Mouse (Mus musculus) olfactory bulb, adult 2 months (tissue): Measurements from ENCODE around the gene 1110008L16Rik. TPM values are rescaled to one million over a fixed set of nuclear protein-coding genes. Genes with fewer than 3 reads are reported as not detected.

Experiments
- H3K27ac ChIP-seq: fragments of 200-500 bp; 2 replicates; pipeline ENCODE4 v1.5.1; 2012; ENCODE audit warnings: low read depth, low read length; ENCODE audit not compliant: insufficient read depth
- H3K4me1 ChIP-seq: fragments of 200-500 bp; 2 replicates; pipeline ENCODE4 v1.6.1; 2012; ENCODE audit warnings: low read length; ENCODE audit not compliant: control insufficient read depth, insufficient read depth
- H3K4me3 ChIP-seq: fragments of 200-500 bp; 2 replicates; pipeline ENCODE4 v1.5.1; 2012; ENCODE audit warnings: mild to moderate bottlenecking, low read depth, low read length, moderate library complexity; ENCODE audit not compliant: insufficient read depth
- CTCF ChIP-seq: fragments of 200-500 bp; IDR thresholded peaks from 2 replicates; pipeline ENCODE4 v1.5.1; 2012; ENCODE audit warnings: low read depth, mild to moderate bottlenecking, low read length, moderate library complexity; ENCODE audit not compliant: insufficient read depth
- POLR2A ChIP-seq: fragments of 200-500 bp; IDR thresholded peaks from 2 replicates; pipeline ENCODE4 v1.6.1; 2012; ENCODE audit warnings: mild to moderate bottlenecking, low read depth, low read length, moderate library complexity; ENCODE audit not compliant: insufficient read depth
- WGBS: fragments of 180-500 bp; shearing (Covaris S2); methylation state at CpG from one replicate; pipeline ENCODE4 v1.1.7; 2018; 5-methylcytosine and 5-hydroxymethylcytosine counted together
- polyA plus RNA-seq: library from polyadenylated mRNA; stranded (reverse); fragments of >200 nt; gene quantifications from 2 replicates; pipeline ENCODE4 v1.2.4, GENCODE M21; 2012; ENCODE audit warnings: low replicate concordance; ENCODE audit not compliant: missing spikeins, insufficient read depth, insufficient read length

The 1110008L16Rik gene
- polyA plus RNA-seq, 1 experiment: not detected

- 93% methylated on average over 4 of the region's 4 CpGs for WGBS
- Histone ChIP-seq H3K27ac (no peak overlapping the region), H3K4me3 (no peak overlapping the region), H3K4me1 (no peaks in the 10 kb centered on the region)
- no peak for TF ChIP-seq CTCF
- TF ChIP-seq POLR2A: no peak
These were observed 130.6 kb downstream of the 1110008L16Rik start for GRCm38 (mm10) chr12:55429956-55430355.

Other genes starting within 250 kb of the 1110008L16Rik start
- not detected in 2 replicates for gene 2700097O09Rik, start 219.5 kb upstream of the 1110008L16Rik start, polyA plus RNA-seq
- 183 TPM in 1 of 2 replicates, not detected in the other for gene Srp54a, start 219.3 kb upstream of the 1110008L16Rik start, polyA plus RNA-seq
- gene Fam177a, start 175.1 kb upstream of the 1110008L16Rik start, polyA plus RNA-seq: not detected in 2 replicates
- gene Srp54b, start 144.5 kb upstream of the 1110008L16Rik start, polyA plus RNA-seq: not detected in 2 replicates
- not detected in 2 replicates for gene 1700047I17Rik2, start 100.0 kb upstream of the 1110008L16Rik start, polyA plus RNA-seq
- not detected in 2 replicates for gene Srp54c, start 69.4 kb upstream of the 1110008L16Rik start, polyA plus RNA-seq
- not detected in 2 replicates for gene Ppp2r3c, start 3.4 kb downstream of the 1110008L16Rik start, polyA plus RNA-seq
- not detected in 2 replicates for gene Psma6, start 84.6 kb downstream of the 1110008L16Rik start, polyA plus RNA-seq
- not detected in 2 replicates for gene Nfkbia, start 193.1 kb downstream of the 1110008L16Rik start, polyA plus RNA-seq